Mouse (Mus musculus): ENCODE results near the gene Asb18. TPM values are rescaled to one million over a fixed set of nuclear protein-coding genes. Genes with fewer than 3 reads are reported as not detected.
A peak's percentile ranks its signal among the peaks of the same experiment; 100 is the strongest.

Asb18 gene
- polyA plus RNA-seq, 1 experiment from 2014 or later, result 0.26 TPM

- Histone ChIP-seq H3K27ac (ENCODE audit: low read depth, low read length) (no peak overlapping the region), H3K9ac (ENCODE audit: low read depth, low read length) (peak overlapping the region; percentile 46; the same call in 1 of the 2 replicates), H3K4me1 (ENCODE audit: control insufficient read depth, insufficient read depth, low read length) (peaks cover 7% of the 10 kb centered on the region), H3K4me2 (peak overlapping the region; percentile 84), H3K36me3 (ENCODE audit: control insufficient read depth, insufficient read depth, low read length) (no peaks in the 10 kb centered on the region), H3K27me3 (ENCODE audit: control insufficient read depth, insufficient read depth, low read length) (peaks cover 84% of the 10 kb centered on the region), H3K9me3 (replicated peaks; ENCODE audit: control insufficient read depth, low read length) (no peaks in the 10 kb centered on the region), H3K4me3 (ENCODE audit: low read depth, low read length) (peak overlapping the region; percentile 47)
- WGBS (ENCODE audit: insufficient replicate concordance), result under 1% methylated on average over 40 of the region's 40 CpGs
- ATAC-seq (replicated peaks; ENCODE audit: insufficient number of reproducible peaks, low FRiP score, low TSS enrichment), result no peak
These were observed 72.6 kb downstream of the Asb18 start for GRCm38 (mm10) chr1:89941701-89942381.

- Histone ChIP-seq H3K4me1 (ENCODE audit: control insufficient read depth, insufficient read depth, low read length) (peaks cover 7% of the 10 kb centered on the region), H3K27me3 (ENCODE audit: control insufficient read depth, insufficient read depth, low read length) (peaks cover 89% of the 10 kb centered on the region), H3K9ac (ENCODE audit: low read depth, low read length) (no peak overlapping the region), H3K4me2 (peak overlapping the region; percentile 84; the same call in 1 of the 2 replicates), H3K36me3 (ENCODE audit: control insufficient read depth, insufficient read depth, low read length) (no peaks in the 10 kb centered on the region), H3K4me3 (ENCODE audit: low read depth, low read length) (no peak overlapping the region), H3K9me3 (replicated peaks; ENCODE audit: control insufficient read depth, low read length) (no peaks in the 10 kb centered on the region), H3K27ac (ENCODE audit: low read depth, low read length) (no peak overlapping the region)
- no peak for ATAC-seq (replicated peaks; ENCODE audit: insufficient number of reproducible peaks, low FRiP score, low TSS enrichment)
- WGBS (ENCODE audit: insufficient replicate concordance), result 16% methylated on average over 15 of the region's 15 CpGs
These were observed 73.4 kb downstream of the Asb18 start for GRCm38 (mm10) chr1:89940961-89941524.

- Histone ChIP-seq H3K27ac (ENCODE audit: low read depth, low read length) (no peak overlapping the region), H3K4me3 (ENCODE audit: low read depth, low read length) (peak overlapping the region; percentile 19; the same call in 1 of the 2 replicates), H3K4me1 (ENCODE audit: control insufficient read depth, insufficient read depth, low read length) (peaks cover 7% of the 10 kb centered on the region), H3K4me2 (peak overlapping the region; percentile 42), H3K27me3 (ENCODE audit: control insufficient read depth, insufficient read depth, low read length) (peaks cover 89% of the 10 kb centered on the region), H3K36me3 (ENCODE audit: control insufficient read depth, insufficient read depth, low read length) (no peaks in the 10 kb centered on the region), H3K9ac (ENCODE audit: low read depth, low read length) (no peak overlapping the region), H3K9me3 (replicated peaks; ENCODE audit: control insufficient read depth, low read length) (no peaks in the 10 kb centered on the region)
- 0 out of 2 replicates have a peak, but pooled peaks have one; percentile 41 for ATAC-seq (replicated peaks; ENCODE audit: insufficient number of reproducible peaks, low FRiP score, low TSS enrichment)
- WGBS (ENCODE audit: insufficient replicate concordance), result 3% methylated on average over 34 of the region's 34 CpGs
These were observed 74.3 kb downstream of the Asb18 start for GRCm38 (mm10) chr1:89939981-89940726.

GRCm38 (mm10) chr1:89939596-89939960, 74.9 kb downstream of the Asb18 start:
- no peak overlapping the region for H3K27ac ChIP-seq (ENCODE audit: low read depth, low read length)
- no peaks in the 10 kb centered on the region for H3K36me3 ChIP-seq (ENCODE audit: control insufficient read depth, insufficient read depth, low read length)
- peaks cover 7% of the 10 kb centered on the region for H3K4me1 ChIP-seq (ENCODE audit: control insufficient read depth, insufficient read depth, low read length)
- no peaks in the 10 kb centered on the region for H3K9me3 ChIP-seq (replicated peaks; ENCODE audit: control insufficient read depth, low read length)
- H3K4me2 ChIP-seq, result no peak overlapping the region
- 26% methylated on average over 16 of the region's 16 CpGs for WGBS (ENCODE audit: insufficient replicate concordance)
- H3K9ac ChIP-seq (ENCODE audit: low read depth, low read length), result no peak overlapping the region
- peaks cover 92% of the 10 kb centered on the region for H3K27me3 ChIP-seq (ENCODE audit: control insufficient read depth, insufficient read depth, low read length)
- no peak for ATAC-seq (replicated peaks; ENCODE audit: insufficient number of reproducible peaks, low FRiP score, low TSS enrichment)
- no peak overlapping the region for H3K4me3 ChIP-seq (ENCODE audit: low read depth, low read length)

GRCm38 (mm10) chr1:89938884-89939595, 75.4 kb downstream of the Asb18 start:
- Histone ChIP-seq H3K4me3 (ENCODE audit: low read depth, low read length) (no peak overlapping the region), H3K36me3 (ENCODE audit: control insufficient read depth, insufficient read depth, low read length) (no peaks in the 10 kb centered on the region), H3K9me3 (replicated peaks; ENCODE audit: control insufficient read depth, low read length) (no peaks in the 10 kb centered on the region), H3K4me2 (no peak overlapping the region), H3K27me3 (ENCODE audit: control insufficient read depth, insufficient read depth, low read length) (peaks cover 92% of the 10 kb centered on the region), H3K27ac (ENCODE audit: low read depth, low read length) (no peak overlapping the region), H3K9ac (ENCODE audit: low read depth, low read length) (no peak overlapping the region), H3K4me1 (ENCODE audit: control insufficient read depth, insufficient read depth, low read length) (peaks cover 7% of the 10 kb centered on the region)
- no peak for ATAC-seq (replicated peaks; ENCODE audit: insufficient number of reproducible peaks, low FRiP score, low TSS enrichment)
- 23% methylated on average over 16 of the region's 16 CpGs for WGBS (ENCODE audit: insufficient replicate concordance)

- 2% methylated on average over 29 of the region's 29 CpGs for WGBS (ENCODE audit: insufficient replicate concordance)
- H3K9ac ChIP-seq (ENCODE audit: low read depth, low read length), result no peak overlapping the region
- no peak overlapping the region for H3K4me3 ChIP-seq (ENCODE audit: low read depth, low read length)
- H3K27me3 ChIP-seq (ENCODE audit: control insufficient read depth, insufficient read depth, low read length), result peaks cover 92% of the 10 kb centered on the region
- H3K27ac ChIP-seq (ENCODE audit: low read depth, low read length), result no peak overlapping the region
- no peak overlapping the region for H3K4me2 ChIP-seq
- ATAC-seq (replicated peaks; ENCODE audit: insufficient number of reproducible peaks, low FRiP score, low TSS enrichment), result no peak
- H3K36me3 ChIP-seq (ENCODE audit: control insufficient read depth, insufficient read depth, low read length), result no peaks in the 10 kb centered on the region
- H3K4me1 ChIP-seq (ENCODE audit: control insufficient read depth, insufficient read depth, low read length), result peaks cover 9% of the 10 kb centered on the region
- H3K9me3 ChIP-seq (replicated peaks; ENCODE audit: control insufficient read depth, low read length), result no peaks in the 10 kb centered on the region
These were observed 78.7 kb downstream of the Asb18 start for GRCm38 (mm10) chr1:89935493-89936348.

- Histone ChIP-seq H3K4me1 (ENCODE audit: control insufficient read depth, insufficient read depth, low read length) (peaks cover 14% of the 10 kb centered on the region), H3K27me3 (ENCODE audit: control insufficient read depth, insufficient read depth, low read length) (peaks cover 94% of the 10 kb centered on the region), H3K9ac (ENCODE audit: low read depth, low read length) (no peak overlapping the region), H3K4me3 (ENCODE audit: low read depth, low read length) (no peak overlapping the region), H3K27ac (ENCODE audit: low read depth, low read length) (no peak overlapping the region), H3K36me3 (ENCODE audit: control insufficient read depth, insufficient read depth, low read length) (no peaks in the 10 kb centered on the region), H3K4me2 (no peak overlapping the region), H3K9me3 (replicated peaks; ENCODE audit: control insufficient read depth, low read length) (no peaks in the 10 kb centered on the region)
- WGBS (ENCODE audit: insufficient replicate concordance), result 5% methylated on average over 19 of the region's 19 CpGs
- ATAC-seq (replicated peaks; ENCODE audit: insufficient number of reproducible peaks, low FRiP score, low TSS enrichment), result no peak
These were observed 79.9 kb downstream of the Asb18 start for GRCm38 (mm10) chr1:89934316-89935260.

Data from heart, embryonic 11.5 days (tissue).